Mouse (Mus musculus): ENCODE measurements around the gene Psme3. TPM values are rescaled to one million over a fixed set of nuclear protein-coding genes. Genes with fewer than 3 reads are reported as not detected.

The Psme3 gene
- total RNA-seq, 1 experiment, result 57.0 TPM

DNA sequence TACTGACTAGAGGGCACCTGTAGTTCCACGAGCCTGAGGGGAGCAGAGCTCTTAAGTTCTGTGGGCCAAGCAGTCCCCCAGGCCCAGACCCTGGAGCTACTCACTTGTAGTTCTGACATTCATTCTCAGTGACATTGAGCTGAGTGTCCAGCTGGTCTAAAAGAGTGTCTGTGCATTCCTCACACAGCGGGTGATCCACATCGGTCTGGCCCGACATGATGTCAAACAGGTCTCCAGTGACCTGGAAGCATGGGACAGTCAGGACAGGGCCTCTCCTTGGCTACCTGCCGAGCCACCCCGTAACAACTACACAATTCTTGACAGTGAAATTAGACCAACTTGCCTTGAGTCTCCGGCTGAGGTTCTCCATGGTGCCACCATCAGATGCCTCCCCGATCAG, 20.8 kb upstream of the Psme3 start:
- Histone ChIP-seq H3K27ac (ENCODE audit: insufficient read depth, low read depth, low read length, poor library complexity, severe bottlenecking) (no peak overlapping the region), H3K4me1 (ENCODE audit: control insufficient read depth in 2 of 2, insufficient read depth in 2 of 2, low read length in 2 of 2, poor library complexity in 1 of 2) (no peaks in the 10 kb centered on the region), H3K9me3 (ENCODE audit: control insufficient read depth, insufficient read depth, low read depth, low read length) (no peaks in the 10 kb centered on the region), H3K9ac (ENCODE audit: insufficient read depth, low read depth, low read length, poor library complexity, severe bottlenecking) (no peak overlapping the region), H3K36me3 (ENCODE audit: control insufficient read depth, insufficient read depth, low read length, poor library complexity, severe bottlenecking) (peaks cover 31% of the 10 kb centered on the region), H3K4me3 (ENCODE audit: insufficient read depth in 1 of 2, low read depth in 1 of 2, low read length in 2 of 2, poor library complexity in 1 of 2, severe bottlenecking in 1 of 2) (no peak overlapping the region)
- no peak for TF ChIP-seq HCFC1 (IDR thresholded peaks at IDR 0.05; ENCODE audit: borderline replicate concordance, insufficient read depth, low read length)
- TF ChIP-seq ZNF384 (IDR thresholded peaks at IDR 0.05; ENCODE audit: low read depth, low read length), result no peak
- TF ChIP-seq MAFK (IDR thresholded peaks at IDR 0.05; ENCODE audit: insufficient read depth, low read depth, low read length), result no peak
- no peak for TF ChIP-seq ZC3H11A (IDR thresholded peaks at IDR 0.05; ENCODE audit: borderline replicate concordance, low read depth, low read length)
- no peak for TF ChIP-seq CHD2 (IDR thresholded peaks at IDR 0.05; ENCODE audit: low read depth, low read length)
- in situ Hi-C loops (cut with MboI; ENCODE audit: low sequenced_read_pairs in 2 of 2, unreplicated experiment in 2 of 2), result no loop called here
- no peak for DNase-seq (ENCODE audit: low read depth, low spot score)

DNA sequence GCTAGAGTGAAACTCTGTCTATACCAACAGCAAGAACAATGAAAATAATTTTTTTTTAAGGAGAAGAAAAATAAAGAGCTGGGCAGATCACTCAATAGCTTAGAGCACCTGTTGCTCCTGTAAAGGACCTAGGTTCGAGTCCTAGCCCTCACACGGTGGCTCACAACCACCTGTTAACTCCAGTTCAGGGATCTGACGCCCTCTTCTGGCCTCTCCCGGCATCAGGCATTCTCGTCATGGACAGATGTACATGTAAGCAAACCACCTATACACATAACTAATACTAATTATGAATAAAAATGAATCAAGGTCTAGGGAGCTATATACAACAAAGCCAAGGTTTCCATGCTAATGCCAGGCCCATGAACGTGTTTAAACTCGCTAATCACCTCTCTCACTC, 15.1 kb upstream of the Psme3 start:
- H3K4me1 ChIP-seq (ENCODE audit: control insufficient read depth in 2 of 2, insufficient read depth in 2 of 2, low read length in 2 of 2, poor library complexity in 1 of 2), result no peaks in the 10 kb centered on the region
- H3K9ac ChIP-seq (ENCODE audit: insufficient read depth, low read depth, low read length, poor library complexity, severe bottlenecking), result no peak overlapping the region
- peaks cover 4% of the 10 kb centered on the region; the same call in 1 of the 2 replicates for H3K36me3 ChIP-seq (ENCODE audit: control insufficient read depth, insufficient read depth, low read length, poor library complexity, severe bottlenecking)
- in situ Hi-C loops (cut with MboI; ENCODE audit: low sequenced_read_pairs in 2 of 2, unreplicated experiment in 2 of 2), result no loop called here
- DNase-seq (ENCODE audit: low read depth, low spot score), result no peak
- no peak overlapping the region for H3K27ac ChIP-seq (ENCODE audit: insufficient read depth, low read depth, low read length, poor library complexity, severe bottlenecking)
- no peak for TF ChIP-seq MAFK (IDR thresholded peaks at IDR 0.05; ENCODE audit: insufficient read depth, low read depth, low read length)
- H3K9me3 ChIP-seq (ENCODE audit: control insufficient read depth, insufficient read depth, low read depth, low read length), result no peaks in the 10 kb centered on the region
- peak overlapping the region; percentile 83 to 93; a peak in 3 of 4 replicates for H3K4me3 ChIP-seq (ENCODE audit: insufficient read depth in 1 of 2, low read depth in 1 of 2, low read length in 2 of 2, poor library complexity in 1 of 2, severe bottlenecking in 1 of 2)

DNA sequence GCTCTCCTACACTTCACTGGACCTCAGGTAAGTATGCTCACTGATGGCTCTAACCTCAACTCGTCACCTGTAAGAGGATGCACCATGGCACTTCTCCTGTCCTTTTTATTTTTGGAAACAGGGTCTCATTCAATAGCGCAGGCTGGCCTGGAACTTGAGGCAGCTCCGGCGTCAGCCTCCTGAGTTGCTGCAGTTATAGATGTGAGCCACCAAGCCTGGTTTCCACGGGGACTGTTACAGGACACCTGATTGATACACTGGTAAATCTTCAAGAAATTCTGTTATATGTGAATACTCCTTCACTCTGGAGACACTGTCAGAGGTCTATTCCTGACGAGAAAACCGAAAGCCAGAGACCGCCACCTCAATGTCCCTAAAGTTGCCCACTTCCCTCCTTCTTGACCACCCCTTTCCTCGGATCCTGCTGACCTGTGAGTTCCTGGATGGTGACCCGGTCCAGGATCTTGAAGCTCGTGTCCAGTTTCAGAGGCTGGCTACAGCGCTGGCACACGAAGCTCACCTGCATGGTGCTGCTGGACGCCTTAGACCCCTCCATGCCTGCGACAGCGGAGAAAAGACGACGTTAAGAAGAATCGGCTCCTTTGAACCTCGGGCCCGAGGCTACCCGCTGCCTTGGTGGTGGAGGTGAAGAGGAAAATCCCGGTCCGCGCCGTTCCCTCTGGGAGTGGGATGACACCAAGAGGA, 14.6 kb upstream of the Psme3 start:
- in situ Hi-C loops (cut with MboI; ENCODE audit: low sequenced_read_pairs in 2 of 2, unreplicated experiment in 2 of 2), result no loop called here
- DNase-seq (ENCODE audit: low read depth, low spot score), result no peak
- Histone ChIP-seq H3K4me3 (ENCODE audit: insufficient read depth in 1 of 2, low read depth in 1 of 2, low read length in 2 of 2, poor library complexity in 1 of 2, severe bottlenecking in 1 of 2) (peak overlapping the region; percentile 83 to 93), H3K4me1 (ENCODE audit: control insufficient read depth in 2 of 2, insufficient read depth in 2 of 2, low read length in 2 of 2, poor library complexity in 1 of 2) (no peaks in the 10 kb centered on the region), H3K9me3 (ENCODE audit: control insufficient read depth, insufficient read depth, low read depth, low read length) (no peaks in the 10 kb centered on the region), H3K9ac (ENCODE audit: insufficient read depth, low read depth, low read length, poor library complexity, severe bottlenecking) (peak overlapping the region; percentile 87), H3K36me3 (ENCODE audit: control insufficient read depth, insufficient read depth, low read length, poor library complexity, severe bottlenecking) (peaks cover 4% of the 10 kb centered on the region; the same call in 1 of the 2 replicates), H3K27ac (ENCODE audit: insufficient read depth, low read depth, low read length, poor library complexity, severe bottlenecking) (no peak overlapping the region)
- no peak for TF ChIP-seq CHD2 (IDR thresholded peaks at IDR 0.05; ENCODE audit: low read depth, low read length)
- no peak for TF ChIP-seq HCFC1 (IDR thresholded peaks at IDR 0.05; ENCODE audit: borderline replicate concordance, insufficient read depth, low read length)
- no peak for TF ChIP-seq ZC3H11A (IDR thresholded peaks at IDR 0.05; ENCODE audit: borderline replicate concordance, low read depth, low read length)
- no peak for TF ChIP-seq MAFK (IDR thresholded peaks at IDR 0.05; ENCODE audit: insufficient read depth, low read depth, low read length)
- TF ChIP-seq ZNF384 (IDR thresholded peaks at IDR 0.05; ENCODE audit: low read depth, low read length), result no peak

DNA sequence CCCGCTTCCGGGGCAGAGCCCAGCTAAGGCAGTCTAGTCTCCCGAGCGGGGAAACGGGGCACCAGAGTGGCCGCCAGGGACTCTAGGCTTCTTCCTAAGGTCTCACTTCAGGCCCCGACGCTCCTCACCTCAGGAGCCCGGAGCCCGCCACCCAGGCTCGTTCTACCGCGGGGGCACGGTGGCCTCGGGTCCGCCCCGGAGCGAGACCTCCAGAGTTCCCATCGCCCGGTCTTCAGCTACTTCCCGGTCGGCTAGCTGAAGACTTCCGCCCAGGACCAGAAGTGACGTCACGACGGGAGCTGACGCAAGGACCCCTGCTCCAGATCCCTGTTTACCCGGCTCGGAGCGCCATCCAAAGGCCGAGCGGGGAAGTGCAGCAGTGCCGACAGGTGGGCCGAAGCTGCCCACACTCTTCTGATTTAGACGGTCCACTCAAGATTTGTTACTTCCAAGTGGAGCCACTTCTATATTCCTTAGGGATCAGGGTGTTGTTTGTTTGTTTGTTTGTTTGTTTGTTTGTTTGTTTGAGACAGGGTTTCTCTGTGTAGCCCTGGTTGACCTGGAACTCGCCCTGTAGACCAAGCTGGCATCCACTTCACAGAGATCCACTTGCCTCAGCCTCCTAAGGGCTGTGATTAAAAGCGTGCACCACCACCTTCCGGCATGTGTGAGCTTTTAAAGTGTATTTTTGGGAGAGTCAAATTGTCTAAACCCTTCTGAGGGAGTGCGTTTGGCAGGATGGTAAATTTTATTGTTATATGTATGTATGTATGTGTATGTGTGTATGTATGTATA, 13.8 kb upstream of the Psme3 start, which contains the start of gene Becn1:
Becn1 (minus strand) TSS at position 283 of the 795 bp plus-strand sequence.
- Histone ChIP-seq H3K9me3 (ENCODE audit: control insufficient read depth, insufficient read depth, low read depth, low read length) (no peaks in the 10 kb centered on the region), H3K9ac (ENCODE audit: insufficient read depth, low read depth, low read length, poor library complexity, severe bottlenecking) (peak within 1 kb of the TSS; percentile 87), H3K4me1 (ENCODE audit: control insufficient read depth in 2 of 2, insufficient read depth in 2 of 2, low read length in 2 of 2, poor library complexity in 1 of 2) (peaks cover 0 to 3% of the 10 kb centered on the region in 2 experiments; a peak in 1 of 4 replicates), H3K27ac (ENCODE audit: insufficient read depth, low read depth, low read length, poor library complexity, severe bottlenecking) (no peak within 1 kb of the TSS), H3K4me3 (ENCODE audit: insufficient read depth in 1 of 2, low read depth in 1 of 2, low read length in 2 of 2, poor library complexity in 1 of 2, severe bottlenecking in 1 of 2) (peak within 1 kb of the TSS; percentile 83 to 93), H3K36me3 (ENCODE audit: control insufficient read depth, insufficient read depth, low read length, poor library complexity, severe bottlenecking) (peaks cover 4% of the 10 kb centered on the region; the same call in 1 of the 2 replicates)
- TF ChIP-seq HCFC1 (IDR thresholded peaks at IDR 0.05; ENCODE audit: borderline replicate concordance, insufficient read depth, low read length) (no peak), ZNF384 (IDR thresholded peaks at IDR 0.05; ENCODE audit: low read depth, low read length) (no peak), CHD2 (IDR thresholded peaks at IDR 0.05; ENCODE audit: low read depth, low read length) (no peak), ZC3H11A (IDR thresholded peaks at IDR 0.05; ENCODE audit: borderline replicate concordance, low read depth, low read length) (no peak), MAFK (IDR thresholded peaks at IDR 0.05; ENCODE audit: insufficient read depth, low read depth, low read length) (no peak)
- in situ Hi-C loops (cut with MboI; ENCODE audit: low sequenced_read_pairs in 2 of 2, unreplicated experiment in 2 of 2), result no loop called here
- DNase-seq (ENCODE audit: low read depth, low spot score), result peak; percentile 95
